Mouse (Mus musculus): ENCODE measurements at regions not wholly inside any gene's neighbourhood (a gene's known extent, or its start where the extent isn't known, plus 50 kb on each side); places are given as distances from the start of the nearest gene placed in this dataset.
A peak's percentile ranks its signal among the peaks of the same experiment; 100 is the strongest.

DNA sequence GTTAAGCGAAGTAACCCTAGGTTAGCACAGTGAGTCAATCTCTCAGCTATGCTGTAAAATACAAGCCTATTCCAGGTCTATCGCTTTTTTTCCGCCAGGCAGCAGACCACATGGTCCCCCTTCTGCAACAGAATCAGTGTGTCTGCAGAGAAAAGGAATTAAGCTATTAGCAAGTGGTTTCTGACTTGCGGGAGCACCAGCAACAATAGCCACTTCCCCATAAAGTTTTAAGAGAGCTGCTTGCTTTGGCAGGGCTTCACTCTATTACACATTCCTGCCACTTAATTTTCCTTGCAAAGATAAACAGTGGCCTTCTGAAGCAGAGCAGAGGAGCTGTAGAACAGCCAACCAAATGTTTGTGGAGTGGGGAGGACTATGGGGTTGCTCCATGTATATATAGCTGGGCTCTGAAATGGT lies 59.8 kb upstream of the Osmr start:
- no peaks in the 10 kb centered on the region for H3K36me3 ChIP-seq (ENCODE audit: insufficient read depth, low read length)
- WGBS = 74% methylated on average over 4 of the region's 4 CpGs
- H3K4me2 ChIP-seq (ENCODE audit: low read depth, low read length) = no peak overlapping the region
- no peak overlapping the region for H3K9ac ChIP-seq (replicated peaks; ENCODE audit: low read length)
- DNase-seq (ENCODE audit: low spot score) = no peak
- H3K9me3 ChIP-seq (ENCODE audit: low read length) = no peaks in the 10 kb centered on the region
- no peak overlapping the region for H3K27ac ChIP-seq
- H3K4me3 ChIP-seq (ENCODE audit: low read length) = no peak overlapping the region
- no peaks in the 10 kb centered on the region for H3K4me1 ChIP-seq (ENCODE audit: insufficient read depth, low read length)
- ATAC-seq = no peak
- no peaks in the 10 kb centered on the region for H3K27me3 ChIP-seq (ENCODE audit: insufficient read depth, low read length)
- no peak for TF ChIP-seq CTCF (IDR thresholded peaks at IDR 0.05; ENCODE audit: low read depth)

DNA sequence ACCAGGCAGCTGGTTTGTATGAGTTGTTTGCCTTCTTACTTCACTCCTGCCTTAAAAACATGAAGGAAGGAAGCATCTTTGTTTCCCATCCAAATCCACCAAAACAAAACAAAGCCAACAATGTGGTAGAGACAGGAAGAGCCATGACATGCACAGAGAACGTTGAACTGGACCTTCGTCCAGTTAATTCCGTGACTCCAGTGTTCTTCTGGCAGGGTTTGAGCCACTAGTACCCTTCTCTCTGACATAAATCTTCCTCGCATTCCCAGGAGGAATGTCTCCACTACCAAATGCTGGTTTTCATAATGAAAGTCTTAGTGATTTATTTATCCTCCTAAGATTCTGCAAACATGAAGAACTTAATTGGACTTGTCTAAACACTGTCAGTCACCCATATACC lies 66.7 kb upstream of the Osmr start:
- Histone ChIP-seq H3K27ac (no peak overlapping the region), H3K4me3 (ENCODE audit: low read length) (no peak overlapping the region), H3K27me3 (ENCODE audit: insufficient read depth, low read length) (no peaks in the 10 kb centered on the region), H3K4me2 (ENCODE audit: low read depth, low read length) (no peak overlapping the region), H3K9ac (replicated peaks; ENCODE audit: low read length) (no peak overlapping the region), H3K36me3 (ENCODE audit: insufficient read depth, low read length) (no peaks in the 10 kb centered on the region), H3K4me1 (ENCODE audit: insufficient read depth, low read length) (no peaks in the 10 kb centered on the region), H3K9me3 (ENCODE audit: low read length) (no peaks in the 10 kb centered on the region)
- TF ChIP-seq CTCF (IDR thresholded peaks at IDR 0.05; ENCODE audit: low read depth) = no peak
- no peak for DNase-seq (ENCODE audit: low spot score)
- no peak for ATAC-seq
- WGBS = 80% methylated on average over 4 of the region's 4 CpGs

DNA sequence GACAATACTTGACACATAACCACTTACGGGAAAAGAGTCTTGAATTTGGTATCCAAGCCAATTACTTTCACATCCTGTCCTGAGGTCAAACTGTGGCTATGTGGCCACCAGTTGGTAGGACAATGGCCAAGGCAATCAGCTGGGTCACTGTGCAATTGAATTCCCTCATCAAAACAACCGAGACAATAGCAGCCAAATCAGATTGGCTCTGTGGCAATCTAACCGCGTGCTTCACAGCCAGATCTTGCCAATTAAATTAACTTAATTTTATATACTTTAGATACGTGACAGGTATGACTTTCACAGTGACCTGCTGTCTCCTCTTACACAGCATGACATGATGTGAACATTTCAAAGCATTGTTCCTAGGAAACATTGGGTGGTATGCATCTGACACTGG lies 74.5 kb upstream of the Osmr start:
- Histone ChIP-seq H3K4me1 (ENCODE audit: insufficient read depth, low read length) (no peaks in the 10 kb centered on the region), H3K9ac (replicated peaks; ENCODE audit: low read length) (no peak overlapping the region), H3K4me3 (ENCODE audit: low read length) (no peak overlapping the region), H3K4me2 (ENCODE audit: low read depth, low read length) (no peak overlapping the region), H3K27me3 (ENCODE audit: insufficient read depth, low read length) (no peaks in the 10 kb centered on the region), H3K36me3 (ENCODE audit: insufficient read depth, low read length) (no peaks in the 10 kb centered on the region), H3K9me3 (ENCODE audit: low read length) (no peaks in the 10 kb centered on the region), H3K27ac (no peak overlapping the region)
- DNase-seq (ENCODE audit: low spot score) (peak; percentile 15), ATAC-seq (no peak)
- WGBS = 50% methylated on average over 5 of the region's 5 CpGs
- no peak for TF ChIP-seq CTCF (IDR thresholded peaks at IDR 0.05; ENCODE audit: low read depth)

DNA sequence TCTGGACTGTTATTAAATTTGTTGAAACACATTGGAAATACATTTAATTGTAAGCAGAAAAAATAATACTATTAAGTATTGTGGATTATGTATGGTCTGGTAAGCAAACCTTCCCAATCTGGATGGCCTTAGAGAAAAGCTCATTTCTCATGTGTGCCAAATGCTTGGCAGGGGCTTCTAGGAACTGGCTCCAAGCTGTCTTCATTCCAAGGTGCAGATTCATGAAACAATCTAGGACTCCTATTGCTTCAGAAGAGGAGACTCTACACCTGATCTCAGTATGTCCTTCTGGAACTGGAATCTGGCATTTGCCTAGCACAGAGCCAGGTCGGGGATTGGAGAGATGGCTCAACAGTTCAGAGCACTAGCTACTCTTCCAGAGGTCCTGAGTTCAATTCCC lies 74.9 kb upstream of the Osmr start:
- Histone ChIP-seq H3K27me3 (ENCODE audit: insufficient read depth, low read length) (no peaks in the 10 kb centered on the region), H3K4me1 (ENCODE audit: insufficient read depth, low read length) (no peaks in the 10 kb centered on the region), H3K9ac (replicated peaks; ENCODE audit: low read length) (no peak overlapping the region), H3K9me3 (ENCODE audit: low read length) (no peaks in the 10 kb centered on the region), H3K4me3 (ENCODE audit: low read length) (no peak overlapping the region), H3K27ac (no peak overlapping the region), H3K4me2 (ENCODE audit: low read depth, low read length) (no peak overlapping the region), H3K36me3 (ENCODE audit: insufficient read depth, low read length) (no peaks in the 10 kb centered on the region)
- WGBS = 71% methylated on average over 1 of the region's 1 CpGs
- no peak for TF ChIP-seq CTCF (IDR thresholded peaks at IDR 0.05; ENCODE audit: low read depth)
- DNase-seq (ENCODE audit: low spot score) = peak; percentile 51
- ATAC-seq = no peak

DNA sequence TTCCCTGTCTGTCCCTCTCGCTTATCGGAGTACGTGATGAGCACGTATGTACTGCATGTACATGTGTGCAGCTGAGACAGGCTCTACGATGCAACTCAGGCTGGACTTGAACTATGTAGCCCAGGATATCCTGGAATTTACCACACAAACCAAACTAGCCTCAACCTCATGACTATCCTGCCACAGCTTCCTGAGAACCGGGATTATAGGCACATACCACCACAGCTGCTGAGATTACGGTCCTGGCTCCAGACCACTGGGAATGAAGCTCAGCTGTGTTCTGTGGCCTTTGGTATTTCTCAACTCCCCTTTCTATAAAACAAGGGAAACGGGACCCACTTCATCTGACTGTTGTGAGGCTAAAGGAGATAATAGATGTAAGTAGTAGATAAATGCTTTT lies 75.7 kb upstream of the Osmr start:
- H3K9ac ChIP-seq (replicated peaks; ENCODE audit: low read length) = no peak overlapping the region
- H3K27ac ChIP-seq = no peak overlapping the region
- H3K4me2 ChIP-seq (ENCODE audit: low read depth, low read length) = no peak overlapping the region
- TF ChIP-seq CTCF (IDR thresholded peaks at IDR 0.05; ENCODE audit: low read depth) = no peak
- H3K36me3 ChIP-seq (ENCODE audit: insufficient read depth, low read length) = no peaks in the 10 kb centered on the region
- H3K4me3 ChIP-seq (ENCODE audit: low read length) = no peak overlapping the region
- H3K4me1 ChIP-seq (ENCODE audit: insufficient read depth, low read length) = no peaks in the 10 kb centered on the region
- no peaks in the 10 kb centered on the region for H3K9me3 ChIP-seq (ENCODE audit: low read length)
- DNase-seq (ENCODE audit: low spot score) (no peak), ATAC-seq (no peak)
- 91% methylated on average over 8 of the region's 8 CpGs for WGBS
- H3K27me3 ChIP-seq (ENCODE audit: insufficient read depth, low read length) = no peaks in the 10 kb centered on the region

DNA sequence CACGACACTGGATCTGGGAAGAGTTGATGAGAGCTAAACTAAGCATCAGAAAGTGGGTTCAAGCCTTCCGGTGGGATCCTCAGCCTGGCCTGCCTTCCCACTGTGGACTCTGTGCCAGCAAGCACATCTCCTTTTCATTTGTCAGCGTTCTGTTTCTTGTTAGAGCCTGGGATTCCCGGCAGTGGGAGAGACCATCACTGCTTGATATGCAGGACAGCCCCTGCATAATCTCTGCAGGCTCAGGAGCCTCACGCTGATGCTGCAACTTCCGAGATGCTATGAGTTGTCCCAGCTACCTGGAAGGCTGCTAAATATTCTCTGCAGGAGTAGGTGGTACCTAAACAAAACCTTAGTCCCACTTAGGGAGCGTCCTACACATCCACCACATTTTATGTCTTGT lies 78.8 kb upstream of the Osmr start:
- H3K4me1 ChIP-seq (ENCODE audit: insufficient read depth, low read length) = no peaks in the 10 kb centered on the region
- no peak overlapping the region for H3K27ac ChIP-seq
- H3K4me3 ChIP-seq (ENCODE audit: low read length) = no peak overlapping the region
- ATAC-seq (no peak), DNase-seq (ENCODE audit: low spot score) (peak; percentile 9)
- 23% methylated on average over 7 of the region's 7 CpGs for WGBS
- H3K9ac ChIP-seq (replicated peaks; ENCODE audit: low read length) = no peak overlapping the region
- no peak overlapping the region for H3K4me2 ChIP-seq (ENCODE audit: low read depth, low read length)
- H3K36me3 ChIP-seq (ENCODE audit: insufficient read depth, low read length) = no peaks in the 10 kb centered on the region
- no peak for TF ChIP-seq CTCF (IDR thresholded peaks at IDR 0.05; ENCODE audit: low read depth)
- H3K27me3 ChIP-seq (ENCODE audit: insufficient read depth, low read length) = no peaks in the 10 kb centered on the region
- H3K9me3 ChIP-seq (ENCODE audit: low read length) = no peaks in the 10 kb centered on the region

DNA sequence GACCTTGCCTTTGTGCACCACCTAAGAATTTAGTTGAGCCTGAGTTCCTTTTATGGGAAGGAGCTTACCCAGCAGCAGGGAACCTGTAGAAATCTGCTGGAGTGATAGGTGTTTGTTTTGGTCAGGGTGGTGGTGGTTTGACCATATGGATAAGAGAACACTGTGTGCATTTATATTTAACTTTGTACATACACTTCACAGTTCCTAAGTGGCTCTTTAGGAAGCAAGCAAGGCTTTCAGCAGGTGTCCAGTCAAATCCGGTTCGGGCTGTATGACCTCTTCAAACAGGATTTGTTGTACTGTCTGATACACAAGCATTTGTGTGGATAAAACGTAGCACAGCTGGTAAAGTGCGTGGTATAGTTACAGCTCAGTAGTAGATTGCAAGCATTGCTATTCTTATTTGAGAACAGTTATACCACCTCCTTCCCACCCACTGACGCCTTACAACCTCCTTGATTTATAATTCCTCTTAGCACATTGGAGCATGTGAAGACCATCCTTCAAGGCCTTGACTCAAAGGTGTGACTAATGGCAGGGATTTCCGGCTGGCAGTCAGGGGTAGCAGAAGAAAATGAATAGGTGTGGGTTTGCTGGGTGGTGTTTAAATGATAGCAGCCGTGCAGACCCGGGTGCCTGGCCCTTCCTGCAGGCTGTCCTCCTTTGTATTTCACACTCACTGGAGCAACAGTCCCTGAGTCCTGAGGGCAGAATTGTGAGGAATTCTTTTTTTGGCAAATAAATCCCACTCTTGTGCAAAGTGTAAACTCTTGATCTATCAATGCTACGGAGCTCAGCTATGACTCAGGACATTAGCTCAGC lies 79.4 kb upstream of the Osmr start:
- Histone ChIP-seq H3K27ac (no peak overlapping the region), H3K4me1 (ENCODE audit: insufficient read depth, low read length) (no peaks in the 10 kb centered on the region), H3K9me3 (ENCODE audit: low read length) (no peaks in the 10 kb centered on the region), H3K4me3 (ENCODE audit: low read length) (no peak overlapping the region), H3K36me3 (ENCODE audit: insufficient read depth, low read length) (no peaks in the 10 kb centered on the region), H3K27me3 (ENCODE audit: insufficient read depth, low read length) (no peaks in the 10 kb centered on the region), H3K9ac (replicated peaks; ENCODE audit: low read length) (no peak overlapping the region), H3K4me2 (ENCODE audit: low read depth, low read length) (no peak overlapping the region)
- no peak for DNase-seq (ENCODE audit: low spot score)
- TF ChIP-seq CTCF (IDR thresholded peaks at IDR 0.05; ENCODE audit: low read depth) = no peak
- 65% methylated on average over 9 of the region's 9 CpGs for WGBS
- ATAC-seq = no peak

Measured in hindbrain, postnatal 0 days (tissue).